Mouse (Mus musculus) hindbrain, embryonic 16.5 days (tissue): ENCODE data around the gene Hist1h2bb. TPM values are rescaled to one million over a fixed set of nuclear protein-coding genes. Genes with fewer than 3 reads are reported as not detected.
"Not testable (repeated sequence)": the region's sequence is repeated elsewhere in the genome, so short reads cannot be mapped to it uniquely, and the experiment has no call there.

Source experiments
- ATAC-seq: fragments of 200-750 bp; cut with Nextera tagmentation; 2 replicates; pipeline ENCODE4 v1.8.0; 2017; ENCODE audit warnings: moderate TSS enrichment, moderate library complexity
- H3K27ac ChIP-seq: fragments of 300-500 bp; sonication (generic); 2 replicates; pipeline ENCODE4 v1.5.1; 2014; ENCODE audit warnings: low read depth, mild to moderate bottlenecking, control low read depth, low read length, moderate library complexity
- H3K27me3 ChIP-seq: fragments of 300-500 bp; sonication (generic); replicated peaks from 2 replicates; pipeline ENCODE4 v1.6.1; 2014; ENCODE audit warnings: low read length; ENCODE audit not compliant: control insufficient read depth, insufficient read depth
- H3K36me3 ChIP-seq: fragments of 300-500 bp; sonication (generic); 2 replicates; pipeline ENCODE4 v1.6.1; 2014; ENCODE audit warnings: mild to moderate bottlenecking, low read length, moderate library complexity, mixed read lengths; ENCODE audit not compliant: control insufficient read depth, insufficient read depth
- H3K4me1 ChIP-seq: fragments of 300-500 bp; sonication (generic); 2 replicates; pipeline ENCODE4 v1.6.1; 2014; ENCODE audit warnings: low read depth, low read length; ENCODE audit not compliant: control insufficient read depth, insufficient read depth
- H3K4me2 ChIP-seq: fragments of 300-500 bp; sonication (generic); 2 replicates; pipeline ENCODE4 v1.6.1; 2014; ENCODE audit warnings: mild to moderate bottlenecking, low read length, control low read depth, moderate library complexity
- H3K4me3 ChIP-seq: fragments of 300-500 bp; sonication (generic); 2 replicates; pipeline ENCODE4 v1.5.1; 2014; ENCODE audit warnings: mild to moderate bottlenecking, low read length, control low read depth, moderate library complexity
- H3K9ac ChIP-seq: fragments of 300-500 bp; sonication (generic); 2 replicates; pipeline ENCODE4 v1.6.1; 2014; ENCODE audit warnings: low read depth, mild to moderate bottlenecking, control low read depth, low read length, moderate library complexity
- H3K9me3 ChIP-seq: fragments of 300-500 bp; sonication (generic); 2 replicates; pipeline ENCODE4 v1.6.1; 2014; ENCODE audit warnings: mild to moderate bottlenecking, low read length, moderate library complexity; ENCODE audit not compliant: control insufficient read depth
- WGBS: fragments of 180-500 bp; shearing (Covaris S2); extraction: QIAGEN DNeasy Blood & Tissue Kit; methylation state at CpG from one replicate; pipeline ENCODE4 v1.1.7; 2014; 5-methylcytosine and 5-hydroxymethylcytosine counted together
- polyA plus RNA-seq: library from polyadenylated mRNA; unstranded; fragments of >200 nt; fragmentation: Nextera tagmentation; extraction: Ambion mirVana; gene quantifications from 2 replicates; pipeline ENCODE4 v1.2.1, GENCODE M21; 2015

Gene Hist1h2bb
- polyA plus RNA-seq, result 0.49 and 0.66 TPM in 2 replicates

DNA sequence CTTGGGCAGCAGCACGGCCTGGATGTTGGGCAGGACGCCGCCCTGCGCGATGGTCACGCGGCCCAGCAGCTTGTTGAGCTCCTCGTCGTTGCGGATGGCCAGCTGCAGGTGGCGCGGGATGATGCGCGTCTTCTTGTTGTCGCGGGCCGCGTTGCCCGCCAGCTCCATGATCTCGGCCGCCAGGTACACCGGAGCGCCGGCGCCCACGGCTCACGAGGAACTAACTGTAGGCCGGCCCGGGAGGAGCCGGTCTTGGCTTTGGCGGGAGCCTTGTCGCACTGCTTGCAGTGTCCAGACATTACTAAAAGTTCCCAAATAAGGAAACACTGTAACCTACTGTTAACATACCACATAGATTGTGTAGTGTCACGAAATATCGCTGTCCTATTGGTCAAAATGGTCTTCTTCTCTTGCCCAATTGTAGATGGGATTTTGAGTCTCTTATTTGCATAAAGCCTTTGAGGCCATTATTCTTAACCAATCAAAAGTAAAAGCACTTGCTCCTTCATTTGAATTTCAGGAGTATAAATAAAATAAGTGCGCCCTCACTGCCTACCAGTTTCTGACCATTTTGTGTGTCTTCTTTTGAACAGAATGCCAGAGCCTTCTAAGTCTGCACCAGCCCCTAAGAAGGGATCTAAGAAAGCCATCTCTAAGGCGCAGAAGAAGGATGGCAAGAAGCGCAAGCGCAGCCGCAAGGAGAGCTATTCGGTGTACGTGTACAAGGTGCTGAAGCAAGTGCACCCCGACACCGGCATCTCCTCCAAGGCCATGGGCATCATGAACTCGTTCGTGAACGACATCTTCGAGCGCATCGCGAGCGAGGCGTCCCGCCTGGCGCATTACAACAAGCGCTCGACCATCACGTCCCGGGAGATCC, at the start of gene Hist1h2bb:
Gene Hist1h2bb (plus strand): TSS at position 534 of the 880 bp plus-strand sequence.
- peak; percentile 95 for ATAC-seq
- Histone ChIP-seq H3K9ac (peak within 1 kb of the TSS; percentile 59), H3K4me3 (peak within 1 kb of the TSS; percentile 44), H3K27ac (peak within 1 kb of the TSS; percentile 94), H3K4me2 (peak within 1 kb of the TSS; percentile 75)
- H3K27me3 ChIP-seq, H3K4me1 ChIP-seq, H3K36me3 ChIP-seq, H3K9me3 ChIP-seq: not testable (repeated sequence)
- under 1% methylated on average over 34 of the region's 58 CpGs for WGBS

DNA sequence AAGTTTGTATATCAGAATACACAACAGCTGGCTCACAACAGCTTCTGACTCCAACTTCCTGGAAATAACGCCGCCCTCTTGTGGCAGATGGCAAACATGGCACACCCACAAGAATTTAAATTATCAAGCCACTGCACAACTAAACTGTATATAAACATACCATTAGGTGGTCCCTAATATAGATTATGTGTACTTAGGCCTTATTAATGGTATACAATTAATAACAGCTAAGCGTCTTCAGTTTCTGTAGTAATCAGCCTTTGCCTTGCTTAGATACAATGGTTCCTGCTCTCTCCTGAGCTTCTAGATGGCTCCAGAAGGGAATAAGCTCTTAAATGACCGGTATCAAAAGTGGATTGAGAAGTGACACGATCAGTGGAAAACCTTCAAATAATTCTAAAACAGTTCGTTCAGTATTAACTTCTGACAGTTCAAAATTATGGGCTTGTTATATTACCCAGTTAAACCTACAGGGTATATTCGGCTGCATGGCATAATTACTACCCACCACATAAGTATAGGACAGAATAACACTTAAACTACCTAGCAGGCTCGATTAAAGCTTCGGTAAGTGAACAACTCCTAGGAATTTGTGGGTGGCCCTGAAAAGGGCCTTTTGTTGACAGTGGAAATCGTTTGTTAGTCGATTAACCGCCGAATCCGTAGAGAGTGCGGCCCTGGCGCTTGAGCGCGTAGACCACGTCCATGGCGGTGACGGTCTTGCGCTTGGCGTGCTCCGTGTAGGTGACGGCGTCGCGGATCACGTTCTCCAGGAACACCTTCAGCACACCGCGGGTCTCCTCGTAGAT, 48.8 kb upstream of the Hist1h2bb start:
- H3K9ac ChIP-seq, result peak overlapping the region; percentile 64
- peaks cover 8% of the 10 kb centered on the region for H3K4me1 ChIP-seq
- H3K27me3 ChIP-seq, result no peaks in the 10 kb centered on the region
- H3K36me3 ChIP-seq, result no peaks in the 10 kb centered on the region
- peak overlapping the region; percentile 82 for H3K27ac ChIP-seq
- peak overlapping the region; percentile 81 for H3K4me2 ChIP-seq
- WGBS, result under 1% methylated on average over 21 of the region's 32 CpGs
- H3K9me3 ChIP-seq, result no peaks in the 10 kb centered on the region
- peak; percentile 85; the same call in 1 of the 2 replicates for ATAC-seq
- H3K4me3 ChIP-seq, result peak overlapping the region; percentile 49

DNA sequence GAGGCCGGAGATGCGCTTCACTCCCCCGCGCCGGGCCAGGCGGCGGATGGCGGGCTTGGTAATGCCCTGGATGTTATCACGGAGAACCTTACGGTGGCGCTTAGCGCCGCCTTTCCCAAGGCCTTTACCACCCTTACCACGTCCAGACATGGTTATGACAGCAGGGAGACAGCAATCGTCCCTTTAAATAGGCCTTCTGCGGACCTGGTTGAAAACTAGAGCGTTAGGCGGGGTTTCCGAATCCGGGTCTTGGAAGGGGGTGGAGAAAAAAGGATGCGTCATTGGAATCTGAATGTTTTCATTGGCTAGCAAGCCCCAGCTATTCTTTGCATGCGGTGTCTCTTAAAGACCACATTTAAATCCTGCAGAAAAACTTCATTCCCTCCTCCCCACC, 48.2 kb upstream of the Hist1h2bb start, which contains the start of gene Hist1h4c:
Gene Hist1h4c (minus strand): TSS at position 155 of the 394 bp plus-strand sequence.
- peak within 1 kb of the TSS; percentile 82 for H3K27ac ChIP-seq
- under 1% methylated on average over 17 of the region's 22 CpGs for WGBS
- no peaks in the 10 kb centered on the region for H3K36me3 ChIP-seq

DNA sequence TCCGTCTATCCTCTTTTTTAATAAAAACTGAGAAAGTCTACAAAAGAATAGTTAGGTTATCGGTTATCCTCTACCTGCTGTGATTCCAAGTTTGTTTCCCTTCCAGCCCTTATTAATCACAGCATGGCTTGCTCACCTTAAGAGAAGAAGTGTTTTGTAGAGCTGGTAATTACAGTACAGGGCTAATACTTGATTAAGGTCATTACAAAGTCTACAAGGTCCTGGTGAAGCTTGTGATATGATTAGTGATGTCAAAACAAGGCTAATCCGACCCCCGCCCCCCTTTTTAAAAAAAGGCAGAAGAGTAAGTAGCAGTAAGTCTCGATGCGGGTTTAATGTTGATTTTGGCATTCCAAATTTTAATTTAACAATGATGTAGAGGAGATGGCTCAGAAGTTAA, 47.5 kb upstream of the Hist1h2bb start:
- no peaks in the 10 kb centered on the region for H3K36me3 ChIP-seq
- no peak for ATAC-seq
- peaks cover 8% of the 10 kb centered on the region for H3K4me1 ChIP-seq
- 72% methylated on average over 6 of the region's 6 CpGs for WGBS
- H3K4me3 ChIP-seq, result no peak overlapping the region
- H3K27ac ChIP-seq, result 0 out of 2 replicates have a peak overlapping the region, but pooled peaks have one; percentile 13
- H3K27me3 ChIP-seq, result no peaks in the 10 kb centered on the region
- H3K4me2 ChIP-seq, result peak overlapping the region; percentile 81
- no peaks in the 10 kb centered on the region for H3K9me3 ChIP-seq
- H3K9ac ChIP-seq, result no peak overlapping the region

More for the DNA sequence above, 48.2 kb upstream of the Hist1h2bb start, which contains the start of gene Hist1h4c:
- no peaks in the 10 kb centered on the region for H3K27me3 ChIP-seq
- H3K4me3 ChIP-seq, result peak within 1 kb of the TSS; percentile 49
- peaks cover 8% of the 10 kb centered on the region for H3K4me1 ChIP-seq
- peak within 1 kb of the TSS; percentile 81 for H3K4me2 ChIP-seq
- peak; percentile 98 for ATAC-seq
- peak within 1 kb of the TSS; percentile 64 for H3K9ac ChIP-seq
- no peaks in the 10 kb centered on the region for H3K9me3 ChIP-seq

DNA sequence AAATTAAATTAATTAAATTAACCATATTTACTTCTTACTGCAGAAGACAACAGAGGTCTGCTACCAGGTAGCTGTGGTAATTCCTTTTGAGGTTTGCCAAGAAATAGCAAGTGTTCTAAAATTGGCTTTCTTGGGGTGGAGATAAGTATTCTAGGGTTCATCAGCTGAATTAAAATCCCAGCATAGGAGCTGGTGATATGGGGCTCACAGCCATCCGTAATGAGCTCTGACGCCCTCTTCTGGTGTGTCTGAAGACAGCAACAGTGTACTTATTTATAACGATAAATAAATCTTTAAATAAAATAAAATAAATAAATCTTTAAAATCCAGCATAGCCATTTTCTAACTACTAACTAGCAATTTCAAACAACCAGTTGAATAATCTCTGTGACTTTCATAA, 46.8 kb upstream of the Hist1h2bb start:
- Histone ChIP-seq H3K9me3 (no peaks in the 10 kb centered on the region), H3K27me3 (no peaks in the 10 kb centered on the region), H3K9ac (no peak overlapping the region), H3K4me1 (peaks cover 8% of the 10 kb centered on the region), H3K4me2 (no peak overlapping the region), H3K36me3 (no peaks in the 10 kb centered on the region), H3K4me3 (no peak overlapping the region), H3K27ac (no peak overlapping the region)
- ATAC-seq, result no peak
- 73% methylated on average over 3 of the region's 3 CpGs for WGBS

DNA sequence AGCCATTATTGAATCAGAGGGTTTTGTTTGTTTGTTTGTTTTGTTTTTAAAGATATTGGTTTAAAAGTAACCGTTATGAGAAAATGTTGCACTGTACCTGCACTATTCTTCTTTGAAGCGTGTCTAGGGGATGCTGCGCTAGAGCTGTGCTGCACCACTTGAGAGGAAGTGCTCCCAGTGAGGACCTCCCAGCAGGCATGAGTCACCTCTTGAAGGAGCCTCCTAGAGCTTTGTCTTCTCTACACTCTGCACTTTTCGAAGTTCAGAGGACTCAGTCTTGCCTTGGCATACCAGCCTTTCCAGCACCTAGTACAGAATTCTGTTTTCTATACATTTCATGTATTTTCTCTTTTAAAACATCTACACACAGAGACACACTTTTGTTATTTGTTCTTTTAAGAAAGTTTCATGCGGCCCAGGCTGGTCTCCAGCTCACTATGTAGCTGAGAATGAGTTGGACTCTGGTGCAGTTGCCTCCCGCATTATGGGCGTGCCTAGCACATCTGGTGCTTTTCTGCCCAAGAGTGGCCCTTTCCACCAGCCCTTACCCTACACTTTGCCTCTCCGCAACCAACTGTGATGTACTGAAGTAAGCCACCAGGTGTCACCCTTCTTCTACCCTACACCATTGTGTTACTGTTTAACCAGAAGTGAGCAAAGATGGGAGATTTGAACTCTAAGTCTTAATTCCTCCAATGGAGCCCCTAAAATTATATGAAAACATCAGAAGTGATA, 45.6 kb upstream of the Hist1h2bb start:
- no peak overlapping the region for H3K4me3 ChIP-seq
- H3K9me3 ChIP-seq, result no peaks in the 10 kb centered on the region
- no peaks in the 10 kb centered on the region for H3K36me3 ChIP-seq
- peaks cover 8% of the 10 kb centered on the region for H3K4me1 ChIP-seq
- no peak overlapping the region for H3K9ac ChIP-seq
- H3K4me2 ChIP-seq, result no peak overlapping the region
- WGBS, result 29% methylated on average over 8 of the region's 8 CpGs
- no peaks in the 10 kb centered on the region for H3K27me3 ChIP-seq
- no peak overlapping the region for H3K27ac ChIP-seq
- ATAC-seq, result 0 out of 2 replicates have a peak, but pooled peaks have one; percentile 26

DNA sequence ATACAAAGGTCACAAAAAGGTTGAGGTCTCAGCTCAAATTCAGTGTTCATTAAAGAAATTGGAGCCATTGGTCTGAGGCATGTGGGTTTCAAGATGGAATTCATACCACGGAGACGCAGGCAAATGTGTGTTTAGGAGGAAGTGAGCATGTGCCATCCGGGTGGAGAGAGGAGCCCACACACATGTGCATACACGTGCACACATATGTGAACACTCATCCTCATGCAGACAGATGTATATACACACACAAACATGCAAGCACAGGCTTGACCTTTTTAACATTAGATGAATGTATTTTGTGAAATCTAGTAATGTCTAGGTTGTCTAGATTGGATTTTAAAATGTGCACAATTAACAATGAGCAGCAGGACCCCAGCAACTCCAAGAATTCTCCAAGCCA, 44.3 kb upstream of the Hist1h2bb start:
- ATAC-seq, result no peak
- peaks cover 8% of the 10 kb centered on the region for H3K4me1 ChIP-seq
- no peak overlapping the region for H3K4me2 ChIP-seq
- H3K4me3 ChIP-seq, result no peak overlapping the region
- H3K27me3 ChIP-seq, result no peaks in the 10 kb centered on the region
- H3K9ac ChIP-seq, result no peak overlapping the region
- no peak overlapping the region for H3K27ac ChIP-seq
- 92% methylated on average over 4 of the region's 4 CpGs for WGBS
- no peaks in the 10 kb centered on the region for H3K36me3 ChIP-seq
- H3K9me3 ChIP-seq, result no peaks in the 10 kb centered on the region

DNA sequence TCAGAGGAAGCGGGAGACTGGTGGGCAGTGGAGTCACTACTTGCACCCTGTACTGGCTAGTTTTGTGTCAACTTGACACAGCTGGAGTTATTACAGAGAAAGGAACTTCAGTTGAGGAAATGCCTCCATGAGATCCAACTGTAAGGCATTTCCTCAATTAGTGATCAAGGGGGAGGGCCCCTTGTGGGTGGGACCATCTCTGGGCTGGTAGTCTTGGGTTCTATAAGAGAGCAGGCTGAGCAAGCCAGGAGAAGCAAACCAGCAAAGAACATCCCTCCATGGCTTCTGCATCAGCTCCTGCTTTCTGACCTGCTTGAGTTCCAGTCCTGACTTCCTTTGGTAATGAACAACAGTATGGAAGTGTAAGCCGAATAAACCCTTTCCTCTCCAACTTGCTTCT, 43.7 kb upstream of the Hist1h2bb start:
- not testable (repeated sequence) for H3K27me3 ChIP-seq, H3K36me3 ChIP-seq, H3K4me3 ChIP-seq, H3K4me2 ChIP-seq, H3K9ac ChIP-seq, H3K4me1 ChIP-seq, ATAC-seq, H3K9me3 ChIP-seq, H3K27ac ChIP-seq
- WGBS, result 89% methylated on average over 2 of the region's 2 CpGs
